Mouse (Mus musculus): ENCODE results near the gene Myo15b. TPM values are rescaled to one million over a fixed set of nuclear protein-coding genes. Genes with fewer than 3 reads are reported as not detected.

Gene Myo15b
- under 1 TPM; 0.13 to 0.17 TPM for total RNA-seq (2021)
- long read RNA-seq, experiment 1: 0 reads
- long read RNA-seq, experiment 2: 0 reads

DNA sequence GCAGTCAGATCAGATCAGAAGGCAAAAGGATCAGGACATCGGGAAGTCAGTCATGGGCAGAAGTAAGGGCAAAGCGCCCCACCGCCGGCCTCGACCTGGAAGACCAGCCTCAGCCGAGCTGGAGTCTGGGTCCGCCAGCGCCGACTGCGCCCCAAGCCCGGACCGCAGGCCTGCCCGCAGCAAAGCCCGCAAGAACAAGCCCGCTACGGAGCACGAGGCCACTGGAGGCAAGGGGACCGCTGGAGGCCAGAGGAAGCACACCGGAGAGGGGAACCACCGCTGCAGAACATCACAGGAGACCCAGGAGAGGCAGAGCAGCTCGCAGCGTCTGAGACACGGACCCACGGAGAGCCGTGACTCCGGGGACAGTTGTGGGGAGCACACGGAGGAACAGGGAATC lies at the start of gene Myo15b:
Myo15b (plus strand) TSS at position 53 of the 400 bp plus-strand sequence.
- no peak for DNase-seq (ENCODE audit: low spot score in 2 of 2)
- intact Hi-C loops (cut with DNase I): no loop called here

DNA sequence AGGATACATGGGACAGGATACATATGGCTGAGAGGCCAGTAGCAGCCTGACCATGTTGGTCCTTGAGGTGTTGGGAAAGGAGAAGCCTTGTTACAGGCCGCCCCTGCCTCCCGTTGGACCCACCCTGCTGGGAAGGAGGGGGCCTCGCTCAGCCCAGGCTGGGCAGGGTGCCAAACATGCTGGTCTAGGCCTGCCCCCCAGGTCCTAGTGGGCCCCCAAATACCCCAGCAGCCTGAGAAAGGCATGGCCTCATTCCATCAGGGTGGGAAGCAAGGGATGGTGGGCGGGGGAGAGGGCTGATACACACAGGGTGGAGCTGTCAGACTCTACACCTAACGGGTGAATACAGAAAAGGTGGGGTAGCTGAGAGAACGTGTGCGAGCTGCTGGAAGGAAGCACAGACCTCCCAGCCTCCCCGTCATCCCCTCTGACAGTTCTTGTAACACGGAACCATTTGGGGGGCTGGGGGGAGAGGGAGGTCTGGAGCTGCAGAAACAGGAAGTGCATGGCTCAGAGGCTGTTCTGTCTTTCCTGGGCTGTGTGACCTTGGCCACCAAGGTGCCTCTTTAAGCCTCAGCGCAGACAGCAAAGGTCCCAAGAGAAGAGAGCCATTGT lies 49.4 kb upstream of the Myo15b start:
- DNase-seq (ENCODE audit: low spot score in 2 of 2): no peak
- intact Hi-C loops (cut with DNase I): no loop called here

DNA sequence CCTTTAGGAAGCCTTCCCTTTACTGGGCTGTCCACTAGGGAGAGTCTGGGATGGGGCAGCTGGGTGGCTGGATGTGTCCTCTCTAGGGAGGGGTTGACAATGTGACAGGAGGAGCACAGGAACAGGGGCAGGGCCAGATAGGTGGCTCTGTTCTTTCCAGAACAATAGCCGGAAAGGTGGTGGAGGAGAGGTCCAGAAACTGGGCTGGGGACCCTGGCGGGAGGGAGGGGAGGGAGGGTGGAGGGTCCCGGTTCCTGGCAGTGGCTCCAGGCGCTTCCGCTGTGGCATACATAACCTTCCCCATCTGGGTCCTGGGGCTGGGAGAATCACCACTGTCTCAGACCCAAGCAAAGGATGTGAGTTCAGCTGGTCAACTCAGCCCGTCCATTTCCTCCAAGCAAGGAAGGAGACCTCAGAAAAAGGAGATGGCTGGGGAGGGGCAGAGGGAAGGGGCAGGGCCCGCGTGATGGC lies 48.9 kb upstream of the Myo15b start:
- intact Hi-C loops (cut with DNase I): no loop called here
- no peak for DNase-seq (ENCODE audit: low spot score in 2 of 2)

DNA sequence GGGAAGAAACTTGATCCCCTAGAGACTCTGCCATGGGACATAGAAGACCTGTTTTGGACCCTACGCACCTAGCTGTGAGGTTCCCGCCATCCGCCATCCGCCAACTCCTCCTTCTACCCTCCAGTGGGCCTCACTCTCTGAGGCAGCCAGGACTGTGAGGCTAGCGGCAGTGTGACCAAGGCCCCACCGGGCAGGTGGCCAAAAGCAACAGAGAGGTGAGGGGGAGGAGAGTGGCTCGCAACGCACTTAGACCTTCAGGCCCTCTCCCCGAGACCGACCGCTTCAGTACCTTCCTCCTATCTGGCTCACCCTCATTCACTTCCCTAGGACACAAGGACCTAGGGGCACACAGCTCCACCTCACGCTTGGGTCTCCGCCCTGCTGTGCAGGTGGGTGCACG lies 47.8 kb upstream of the Myo15b start:
- intact Hi-C loops (cut with DNase I): loop anchor here (5.0 kb wide), 2 partner anchors 33 to 178 kb away; no protein-coding TSS in a partner anchor
- no peak for DNase-seq (ENCODE audit: low spot score in 2 of 2)

DNA sequence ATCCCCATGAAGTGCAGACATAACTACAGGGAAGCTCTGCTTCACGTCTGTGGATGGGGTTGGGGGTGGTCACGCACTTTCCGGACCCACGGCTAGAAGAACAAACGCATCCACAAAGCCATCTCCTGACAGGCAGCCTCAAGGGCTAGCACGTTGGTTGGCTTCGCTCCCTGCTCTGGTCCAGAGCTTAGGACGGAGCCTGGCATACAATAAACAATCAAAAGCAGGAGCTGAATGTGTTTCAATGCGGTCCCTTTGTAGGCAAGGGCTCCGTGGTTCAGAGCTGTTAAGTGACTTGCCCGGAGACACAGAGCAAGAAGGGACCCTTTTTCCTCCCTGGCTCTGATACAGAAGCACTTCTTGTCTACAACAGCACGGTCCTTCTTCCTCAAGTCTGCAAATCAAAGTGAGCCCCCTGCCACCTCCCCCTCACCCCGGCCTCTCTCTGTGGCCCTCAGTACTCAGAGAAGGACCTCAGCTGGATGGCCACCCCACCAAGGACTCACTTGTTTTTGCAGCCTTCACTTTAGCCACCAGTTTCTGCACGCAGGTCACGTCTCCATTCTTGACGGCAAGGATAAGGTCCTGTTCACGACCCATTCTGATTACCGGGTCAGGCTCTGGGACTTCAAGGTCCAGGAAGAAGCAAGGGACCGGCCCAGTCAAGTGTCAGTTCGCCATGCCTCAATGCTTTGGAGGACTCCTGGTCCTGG lies 46.7 kb upstream of the Myo15b start:
- peak in 1 of 2 experiments; percentile 37 for DNase-seq (ENCODE audit: low spot score in 2 of 2)
- intact Hi-C loops (cut with DNase I): loop anchor here (2.0 to 5.0 kb wide), 3 partner anchors 34 to 179 kb away; no protein-coding TSS in a partner anchor

DNA sequence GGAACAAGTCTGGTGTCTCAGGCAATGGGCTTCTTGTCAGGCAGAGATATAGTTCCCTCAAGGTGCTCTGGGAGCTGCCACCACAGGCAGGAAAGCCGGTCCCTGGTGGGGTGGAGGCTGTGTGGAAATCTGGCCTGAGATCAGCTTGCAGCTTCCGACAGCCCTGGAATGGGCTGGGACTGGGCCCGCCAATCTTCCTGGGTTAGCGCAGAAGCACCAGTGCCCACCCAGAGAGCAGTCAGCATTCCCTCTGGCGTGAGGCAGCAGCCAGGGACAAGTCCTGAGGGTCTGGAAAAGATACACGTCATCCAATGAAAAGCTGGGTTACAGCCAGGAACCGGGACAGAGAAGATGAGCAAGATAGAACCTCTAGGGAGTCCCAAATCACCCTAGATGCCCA lies 46.1 kb upstream of the Myo15b start:
- no peak for DNase-seq (ENCODE audit: low spot score in 2 of 2)
- intact Hi-C loops (cut with DNase I): loop anchor here (2.0 to 5.0 kb wide), 3 partner anchors 35 to 180 kb away; no protein-coding TSS in a partner anchor

DNA sequence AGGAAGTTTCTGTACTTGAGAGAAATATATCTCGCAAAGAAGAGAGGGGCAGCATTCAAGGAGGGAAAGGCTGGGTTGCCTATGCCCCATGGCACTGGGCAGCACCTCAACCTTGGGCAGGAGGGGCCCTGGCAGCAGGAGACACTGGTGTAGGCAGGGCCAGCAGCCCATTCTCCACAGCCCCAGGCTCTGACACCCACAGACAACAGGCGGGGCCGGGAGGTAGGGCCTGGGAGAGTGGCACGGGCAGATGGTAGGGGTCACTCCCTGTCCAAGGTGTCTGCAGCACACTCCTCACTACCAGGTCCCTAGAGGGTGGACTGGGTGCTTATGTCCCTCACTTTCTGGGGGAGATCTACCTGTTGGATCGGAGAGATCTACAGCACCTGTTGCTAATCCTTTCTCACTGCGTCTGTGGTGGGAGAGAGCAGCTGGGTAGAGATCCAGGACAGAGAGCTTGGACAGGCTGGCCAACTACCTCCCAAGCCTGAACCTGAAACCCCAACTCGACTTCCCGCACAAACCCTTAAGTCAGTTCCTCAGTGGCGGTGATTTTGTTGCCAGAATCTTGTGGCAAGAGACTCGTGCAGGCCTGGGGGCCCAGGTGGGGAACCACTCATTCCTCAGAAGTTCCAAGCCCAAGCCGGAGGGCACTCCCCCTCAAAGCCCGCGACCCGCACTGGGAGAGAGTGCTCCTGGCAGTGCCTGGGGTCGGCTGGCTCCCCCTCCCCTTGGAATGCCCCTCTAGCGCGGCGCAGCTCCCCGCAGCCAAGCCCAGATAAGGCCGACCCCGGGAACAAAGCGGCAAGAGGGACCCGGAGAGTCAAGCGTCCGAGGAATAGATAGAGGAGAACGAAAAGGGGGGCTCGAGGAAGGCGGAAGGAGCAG lies 45.4 kb upstream of the Myo15b start:
- intact Hi-C loops (cut with DNase I): loop anchor here (2.0 to 5.0 kb wide), 3 partner anchors 35 to 180 kb away; no protein-coding TSS in a partner anchor
- DNase-seq (ENCODE audit: low spot score in 2 of 2): no peak

DNA sequence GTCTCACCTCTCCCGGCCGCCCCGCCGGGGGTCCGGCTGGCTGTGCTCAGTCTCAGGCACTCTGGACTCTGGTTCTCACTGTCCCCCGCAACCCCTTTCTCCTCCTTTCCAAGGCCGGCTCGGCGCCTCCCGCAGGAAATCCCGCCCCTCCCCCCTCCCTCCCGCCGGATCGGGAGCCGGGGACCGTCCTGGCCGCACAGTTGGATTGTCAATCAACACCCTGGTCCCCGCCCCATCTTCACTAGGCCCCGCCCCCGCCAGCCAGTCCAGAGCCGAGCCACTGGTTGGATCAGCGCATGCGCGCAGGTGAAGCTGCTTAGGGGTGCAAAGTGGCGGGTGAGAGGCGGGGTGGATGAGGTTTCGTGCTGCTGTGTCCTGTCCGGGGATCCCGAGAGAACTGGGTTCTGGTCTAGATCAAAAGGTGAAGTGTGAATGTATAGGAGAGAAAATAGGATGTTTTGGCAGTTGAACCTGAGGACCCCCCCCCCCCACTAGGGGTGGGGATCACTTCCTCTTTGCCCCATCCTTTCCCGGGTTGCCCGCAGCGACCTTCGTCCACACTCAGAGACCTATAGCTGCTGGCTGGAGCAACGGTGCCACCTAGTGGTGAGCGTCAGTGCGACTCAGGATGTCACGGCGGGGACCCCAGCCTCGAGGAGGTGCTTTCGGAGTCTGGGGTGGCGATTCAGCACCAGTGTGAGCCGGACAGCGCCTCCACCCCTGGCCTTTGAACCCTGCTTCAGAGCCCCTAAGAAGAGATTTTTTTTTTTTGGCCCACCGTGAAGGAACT lies 44.5 kb upstream of the Myo15b start, which contains the start of gene Caskin2:
Caskin2 (minus strand) TSS at position 133 of the 790 bp plus-strand sequence.
- intact Hi-C loops (cut with DNase I): loop anchor here (1.0 to 5.0 kb wide), 4 partner anchors 36 to 181 kb away; no protein-coding TSS in a partner anchor
- DNase-seq (ENCODE audit: low spot score in 2 of 2): peak; percentile 87 to 90

DNA sequence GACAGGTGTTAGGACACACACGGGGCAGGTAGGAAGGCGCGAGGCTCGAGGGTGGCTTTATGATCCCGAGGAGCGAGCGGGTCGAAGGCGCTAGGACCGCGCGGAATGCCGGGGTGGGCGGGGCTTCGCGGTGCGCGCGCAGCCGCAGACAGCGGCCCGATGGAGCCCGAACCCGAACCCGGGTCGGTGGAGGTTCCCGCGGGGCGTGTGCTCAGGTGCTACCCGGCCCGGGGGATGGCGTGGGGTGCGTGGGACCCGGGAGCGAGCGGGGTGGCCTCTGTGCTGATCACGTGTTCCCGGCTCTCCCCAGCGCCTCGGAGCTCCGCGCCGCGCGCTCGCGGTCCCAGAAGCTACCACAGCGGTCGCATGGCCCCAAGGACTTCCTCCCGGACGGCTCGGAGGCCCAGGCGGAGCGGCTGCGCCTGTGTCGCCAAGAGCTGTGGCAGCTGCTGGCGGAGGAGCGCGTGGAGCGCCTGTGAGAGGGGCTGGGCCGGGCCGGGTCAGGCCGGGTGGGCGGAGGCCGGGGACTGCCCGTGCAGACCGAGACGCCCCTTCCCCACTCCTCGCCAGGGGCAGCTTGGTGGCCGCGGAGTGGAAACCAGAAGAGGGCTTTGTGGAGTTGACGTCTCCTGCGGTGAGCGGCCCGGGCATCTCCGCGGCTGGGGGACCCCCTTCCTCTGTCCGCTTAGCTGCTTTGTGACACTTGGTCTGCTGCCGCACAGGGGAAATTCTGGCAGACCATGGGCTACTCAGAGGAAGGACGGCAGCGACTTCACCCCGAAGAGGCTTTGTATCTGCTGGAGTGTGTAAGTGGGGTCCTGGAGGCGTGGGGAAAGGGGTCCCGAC lies 43.4 kb upstream of the Myo15b start, which contains the start of gene Tsen54:
Tsen54 (plus strand) TSS at position 120 of the 846 bp plus-strand sequence.
- DNase-seq (ENCODE audit: low spot score in 2 of 2): peak; percentile 66 to 87
- intact Hi-C loops (cut with DNase I): loop anchor here (1.0 to 5.0 kb wide), 3 partner anchors 38 to 183 kb away; no protein-coding TSS in a partner anchor

DNA sequence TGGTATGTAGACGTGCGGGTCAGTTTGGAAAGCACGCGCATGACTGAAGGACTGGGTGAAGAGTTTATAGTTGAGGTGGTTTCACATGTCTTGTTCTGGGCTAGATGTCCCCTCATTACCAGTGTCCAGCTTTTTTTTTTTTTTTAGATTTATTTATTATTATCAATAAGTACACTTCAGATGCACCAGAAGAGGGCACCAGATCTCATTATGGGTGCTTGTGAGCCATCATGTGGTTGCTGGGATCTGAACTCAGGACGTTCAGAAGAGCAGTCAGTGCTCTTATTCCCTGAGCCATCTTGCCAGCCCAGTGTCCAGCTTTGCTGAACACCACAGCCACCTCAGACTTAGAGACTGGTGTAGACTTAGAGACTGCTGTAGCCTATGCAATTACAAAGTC lies 40.9 kb upstream of the Myo15b start:
- intact Hi-C loops (cut with DNase I): no loop called here
- no peak for DNase-seq (ENCODE audit: low spot score in 2 of 2)

DNA sequence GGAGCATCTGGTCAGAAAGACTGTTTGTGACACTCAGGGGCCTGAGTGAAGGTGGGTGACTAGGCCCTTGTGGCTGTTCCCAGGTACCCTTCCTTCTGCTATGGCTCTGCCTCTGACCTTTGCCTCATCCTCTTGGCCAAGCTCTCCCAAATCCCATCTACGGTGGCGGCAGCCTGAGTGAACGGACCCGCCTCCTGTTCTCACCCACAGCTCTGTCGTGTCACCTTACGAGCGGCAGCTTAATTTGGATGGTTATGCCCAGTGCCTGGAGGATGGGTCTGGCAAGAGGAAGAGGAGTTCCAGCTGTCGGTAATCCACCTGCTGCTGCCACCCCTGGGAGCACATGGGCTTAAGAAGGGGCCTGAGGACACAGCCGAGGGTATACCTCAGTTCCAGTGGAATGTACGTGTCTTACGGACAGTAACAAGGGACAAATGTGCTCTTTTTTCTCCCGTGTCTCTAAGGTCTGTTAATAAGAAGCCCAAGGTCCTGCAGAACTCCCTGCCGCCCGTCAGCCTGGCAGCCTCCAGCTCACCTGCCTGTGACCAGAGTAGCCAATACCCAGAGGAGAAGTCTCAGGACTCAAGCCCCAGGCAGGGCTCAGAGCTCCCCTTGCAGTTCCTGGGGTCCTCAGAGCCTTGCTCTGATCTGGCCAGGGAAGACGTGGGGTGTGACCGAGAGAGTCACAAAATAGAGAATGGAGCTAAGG lies 38.1 kb upstream of the Myo15b start:
- intact Hi-C loops (cut with DNase I): no loop called here

DNA sequence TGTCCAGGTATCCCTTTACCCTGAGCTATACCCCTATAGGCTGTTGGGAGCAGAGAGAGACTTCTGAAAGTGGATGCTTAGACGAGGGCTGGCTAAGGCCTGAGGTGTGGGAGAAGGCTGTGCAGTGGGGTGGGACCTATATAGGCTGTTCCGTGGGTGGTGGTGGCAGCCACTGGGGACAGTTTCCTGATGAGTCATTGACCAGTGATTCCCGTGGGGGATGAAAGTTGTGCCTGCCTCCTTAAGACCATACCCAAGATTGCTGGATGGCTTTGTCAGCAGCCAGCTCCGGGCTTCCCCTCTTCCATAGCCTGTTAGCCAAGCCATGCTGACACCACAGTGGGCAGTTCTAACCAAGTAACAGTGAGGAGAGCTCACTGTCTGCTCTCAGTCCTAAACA lies 37.2 kb upstream of the Myo15b start:
- intact Hi-C loops (cut with DNase I): no loop called here
- no peak for DNase-seq (ENCODE audit: low spot score in 2 of 2)

More for the DNA sequence above, 38.1 kb upstream of the Myo15b start:
- DNase-seq (ENCODE audit: low spot score in 2 of 2): no peak

DNA sequence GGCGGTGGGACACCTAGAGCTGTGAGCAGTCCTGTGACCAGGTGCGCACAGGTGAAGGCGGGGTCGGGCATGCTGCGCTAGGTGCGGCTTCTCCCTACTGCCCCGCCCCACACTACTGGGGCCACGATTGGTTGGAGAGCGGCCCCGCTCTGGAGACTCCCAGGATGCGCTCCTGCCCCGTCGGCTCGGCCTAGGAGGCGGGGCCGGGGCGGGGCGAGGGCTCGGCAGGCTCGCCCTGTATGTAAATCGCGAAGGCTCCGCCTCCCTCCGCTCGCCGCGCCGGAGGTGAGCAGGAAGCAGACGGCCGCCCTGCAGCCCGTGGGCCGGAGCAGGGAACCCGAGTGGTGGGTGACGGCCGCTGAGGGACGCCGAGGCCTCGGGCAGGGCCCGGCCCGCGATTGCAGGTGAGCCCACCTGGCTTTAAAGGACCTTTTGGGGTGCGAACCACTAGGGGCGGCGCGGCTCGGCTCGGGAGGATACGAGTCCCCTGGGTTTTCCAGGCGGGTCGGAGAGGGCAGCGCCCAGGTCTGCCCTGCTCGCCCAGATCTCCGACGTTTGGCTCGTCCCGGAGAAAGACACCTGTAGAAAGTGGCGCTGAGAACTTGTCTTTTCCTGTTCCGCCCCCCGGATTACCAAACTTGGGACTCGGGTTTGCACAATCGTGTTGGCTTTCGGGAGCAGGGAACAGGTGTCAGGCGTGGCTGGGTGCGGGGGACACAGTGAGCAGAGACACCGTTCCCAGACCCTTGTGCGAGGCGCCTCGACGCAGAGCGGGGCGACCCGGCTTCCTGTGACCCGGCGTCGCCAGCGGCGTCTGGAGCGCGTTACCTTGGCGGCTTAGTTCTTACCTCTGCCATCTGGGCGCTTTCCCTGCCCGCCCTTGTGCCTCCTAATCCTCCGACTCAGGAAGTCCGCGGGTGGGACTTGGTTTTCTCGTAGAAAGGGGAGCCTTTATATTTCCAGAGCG lies 34.1 kb upstream of the Myo15b start, which contains the start of gene Llgl2:
Llgl2 (plus strand) TSS at position 276 of the 967 bp plus-strand sequence.
- intact Hi-C loops (cut with DNase I): no loop called here
- DNase-seq (ENCODE audit: low spot score in 2 of 2): peak in 1 of 2 experiments; percentile 63

DNA sequence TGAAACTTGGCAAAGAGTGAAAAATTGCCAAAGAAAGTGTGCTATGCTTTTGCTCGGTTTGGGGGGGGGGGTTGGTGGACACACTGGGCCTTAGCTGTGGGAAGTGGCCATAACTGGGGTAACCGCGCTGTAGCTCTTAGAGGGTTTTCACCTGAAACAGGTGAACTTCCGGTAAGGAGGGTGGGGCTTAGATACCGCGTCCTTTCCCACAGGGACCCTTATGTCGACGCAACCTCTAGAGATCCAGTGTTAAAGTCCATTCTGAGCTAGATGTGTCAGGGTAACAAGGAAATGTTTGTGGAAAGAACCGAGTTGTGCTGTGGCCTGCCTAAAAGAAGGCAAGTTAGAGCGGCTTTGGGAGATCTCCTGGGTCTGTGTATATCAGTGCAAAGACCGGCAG lies 33.4 kb upstream of the Myo15b start:
- DNase-seq (ENCODE audit: low spot score in 2 of 2): no peak
- intact Hi-C loops (cut with DNase I): no loop called here

DNA sequence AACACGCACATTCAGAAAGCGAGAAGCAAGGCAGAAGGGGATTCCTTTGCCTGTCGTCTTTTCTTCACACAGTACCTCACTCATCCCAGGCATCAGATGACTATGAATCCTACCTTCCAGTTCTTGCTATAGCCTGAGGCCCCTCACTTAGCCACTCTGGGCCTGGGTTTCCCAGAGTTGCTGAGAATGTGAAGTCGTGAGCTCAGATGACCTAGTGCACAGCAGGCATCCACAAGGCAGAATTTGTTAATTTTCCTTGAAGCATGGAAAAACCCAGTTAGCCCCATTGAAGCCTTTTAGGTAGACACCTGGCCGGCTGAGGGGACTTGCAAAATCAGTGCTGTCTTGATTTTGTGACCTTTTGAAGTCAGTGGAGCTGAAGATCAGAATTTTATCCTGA lies 31.7 kb upstream of the Myo15b start:
- intact Hi-C loops (cut with DNase I): no loop called here
- DNase-seq (ENCODE audit: low spot score in 2 of 2): no peak

DNA sequence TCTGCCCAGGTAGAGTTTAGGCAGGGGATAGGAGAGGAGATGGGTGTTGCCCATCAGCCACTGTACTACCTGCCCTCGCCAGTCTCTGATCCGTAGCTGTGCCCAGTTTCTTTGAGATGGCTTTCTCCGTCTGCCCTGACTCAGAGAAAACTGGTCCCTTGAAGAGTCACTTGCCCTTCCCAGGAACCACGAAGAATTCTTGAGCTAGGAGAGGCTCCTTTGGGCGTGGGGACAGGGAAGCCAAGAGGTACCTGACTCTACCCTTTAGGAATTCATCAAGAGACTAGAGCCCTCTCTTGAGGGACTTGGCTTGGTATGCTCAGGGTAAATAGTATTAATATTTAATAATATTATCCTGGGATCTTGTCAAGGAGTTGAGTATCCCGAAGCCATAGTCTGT lies 30.6 kb upstream of the Myo15b start:
- DNase-seq (ENCODE audit: low spot score in 2 of 2): no peak
- intact Hi-C loops (cut with DNase I): no loop called here
